Mouse (Mus musculus): ENCODE measurements around the gene Polr3h.

DNA sequence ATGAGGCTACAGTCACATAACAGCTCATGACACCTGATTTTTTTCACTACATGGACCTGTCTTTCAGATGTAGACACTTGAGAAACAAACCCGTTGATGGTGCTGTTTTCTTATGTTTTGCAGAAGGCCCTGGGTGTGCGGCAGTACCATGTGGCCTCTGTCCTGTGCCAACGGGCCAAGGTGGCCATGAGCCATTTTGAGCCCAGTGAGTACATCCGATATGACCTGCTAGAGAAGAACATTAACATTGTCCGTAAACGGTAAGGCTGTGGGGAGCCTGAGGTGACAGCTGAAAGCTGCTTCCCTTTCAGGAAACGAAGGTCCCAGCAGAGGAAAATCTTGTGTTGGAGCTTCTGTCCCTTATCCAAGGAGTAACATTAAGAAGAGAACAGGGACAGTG lies 36.9 kb downstream of the Polr3h start:
- TF ChIP-seq CTCF (IDR thresholded peaks at IDR 0.05; ENCODE audit: extremely low read depth, insufficient read depth, insufficient read length, insufficient replicate concordance), result no peak
- TF ChIP-seq POLR2A (IDR thresholded peaks at IDR 0.05; ENCODE audit: low read depth, low read length), result no peak

Data from spleen, adult 2 months (tissue).